Mouse (Mus musculus): Measurements from ENCODE around the gene Slc5a2.

- TF ChIP-seq POLR2A (IDR thresholded peaks at IDR 0.05; ENCODE audit: low read depth, low read length), result no peak
- no peak for TF ChIP-seq CTCF (IDR thresholded peaks at IDR 0.05; ENCODE audit: borderline replicate concordance, insufficient read depth, low read length)
These were observed 29.0 kb upstream of the Slc5a2 start for GRCm38 (mm10) chr7:128236426-128236825.
